Mouse (Mus musculus): Measurements from ENCODE around the gene Setd1b. TPM values are rescaled to one million over a fixed set of nuclear protein-coding genes. Genes with fewer than 3 reads are reported as not detected.
"Not testable (repeated sequence)": the region's sequence is repeated elsewhere in the genome, so short reads cannot be mapped to it uniquely, and the experiment has no call there.

Setd1b gene
- total and polyA plus RNA-seq, 3 experiments, result 3.0 to 23.5 TPM; not detected in 1

- TF ChIP-seq POLR2AphosphoS2 (IDR thresholded peaks at IDR 0.05; ENCODE audit: low read length) (no peak), ZKSCAN1 (IDR thresholded peaks at IDR 0.05; ENCODE audit: low read depth, low read length) (no peak), TAL1 (IDR thresholded peaks at IDR 0.05; ENCODE audit: low read length) (no peak), TCF12 (IDR thresholded peaks at IDR 0.05; ENCODE audit: low read depth, low read length) (no peak), BHLHE40 (IDR thresholded peaks at IDR 0.05; ENCODE audit: borderline replicate concordance, low read depth, low read length) (no peak), MAZ (IDR thresholded peaks at IDR 0.05; ENCODE audit: low read depth, low read length) (no peak), MEF2A (IDR thresholded peaks at IDR 0.05; ENCODE audit: extremely low read depth, insufficient replicate concordance, low read depth, low read length, poor library complexity, severe bottlenecking) (no peak), SIN3A (IDR thresholded peaks at IDR 0.05; ENCODE audit: low read length) (no peak), CHD2 (IDR thresholded peaks at IDR 0.05; ENCODE audit: low read length) (no peak), NELFE (IDR thresholded peaks at IDR 0.05; ENCODE audit: low read depth, low read length) (no peak), E2F4 (IDR thresholded peaks at IDR 0.05; ENCODE audit: borderline replicate concordance, low read depth, low read length) (no peak), ELF1 (IDR thresholded peaks at IDR 0.05; ENCODE audit: low read depth, low read length) (no peak), CHD1 (IDR thresholded peaks at IDR 0.05; ENCODE audit: low read depth, low read length) (no peak), UBTF (IDR thresholded peaks at IDR 0.05; ENCODE audit: borderline replicate concordance, insufficient read depth, low read depth, low read length) (no peak), ETS1 (IDR thresholded peaks at IDR 0.05; ENCODE audit: low read depth, low read length) (no peak), MYB (IDR thresholded peaks at IDR 0.05; ENCODE audit: low read depth, low read length) (no peak), KAT2A (conservative IDR thresholded peaks at IDR 0.05; ENCODE audit: low read depth, low read length) (no peak)
- Histone ChIP-seq H3K4me1 (ENCODE audit: control insufficient read depth in 1 of 2, insufficient read depth in 2 of 2, low read length in 2 of 2) (peaks cover 20 to 38% of the 10 kb centered on the region in 2 experiments), H3K27ac (ENCODE audit: control insufficient read depth, low read depth, low read length) (no peak overlapping the region), H3K4me3 (ENCODE audit: control insufficient read depth in 1 of 2, insufficient read depth in 1 of 2, low read depth in 2 of 2, low read length in 2 of 2) (no peak overlapping the region), H3K9me3 (replicated peaks; ENCODE audit: insufficient read depth, low read length) (no peaks in the 10 kb centered on the region), H3K9ac (ENCODE audit: control insufficient read depth, low read depth, low read length, poor library complexity, severe bottlenecking) (no peak overlapping the region), H3K79me2 (ENCODE audit: control insufficient read depth, insufficient read depth, low read length, poor library complexity) (no peaks in the 10 kb centered on the region; the same call in 1 of the 2 replicates), H3K27me3 (ENCODE audit: control insufficient read depth in 1 of 2, insufficient read depth in 2 of 2, low read length in 2 of 2) (no peaks in the 10 kb centered on the region), H3K36me3 (ENCODE audit: control insufficient read depth in 1 of 2, insufficient read depth in 2 of 2, low read length in 2 of 2) (peaks cover 0 to 28% of the 10 kb centered on the region in 2 experiments; a peak in 2 of 4 replicates)
- DNase-seq (ENCODE audit: low read depth, low spot score), result no peak
Measured at GRCm38 (mm10) chr5:123198523-123198922, 56.5 kb downstream of the Setd1b start.

GRCm38 (mm10) chr5:123200816-123201522 is 59.0 kb downstream of the Setd1b start:
- H3K27ac ChIP-seq (ENCODE audit: control insufficient read depth, low read depth, low read length), result peak overlapping the region; percentile 96
- H3K9me3 ChIP-seq (replicated peaks; ENCODE audit: insufficient read depth, low read length); H3K79me2 ChIP-seq (ENCODE audit: control insufficient read depth, insufficient read depth, low read length, poor library complexity); H3K27me3 ChIP-seq (ENCODE audit: control insufficient read depth in 1 of 2, insufficient read depth in 2 of 2, low read length in 2 of 2): not testable (repeated sequence)
- peak overlapping the region; percentile 32 for H3K9ac ChIP-seq (ENCODE audit: control insufficient read depth, low read depth, low read length, poor library complexity, severe bottlenecking)
- peaks cover 0 to 17% of the 10 kb centered on the region in 2 experiments; a peak in 2 of 4 replicates for H3K36me3 ChIP-seq (ENCODE audit: control insufficient read depth in 1 of 2, insufficient read depth in 2 of 2, low read length in 2 of 2)
- TF ChIP-seq ETS1 (IDR thresholded peaks at IDR 0.05; ENCODE audit: low read depth, low read length) (peak; percentile 49; the same call in 1 of the 2 replicates), EP300 (IDR thresholded peaks at IDR 0.05; ENCODE audit: low read depth in 1 of 2, low read length in 2 of 2) (peak in 1 of 2 experiments; percentile 68; a peak in 3 of 4 replicates), SIN3A (IDR thresholded peaks at IDR 0.05; ENCODE audit: low read length) (peak; percentile 64), TBP (IDR thresholded peaks at IDR 0.05; ENCODE audit: low read depth, low read length) (0 out of 2 replicates have a peak, but pooled peaks have one; percentile 53), GATA1 (IDR thresholded peaks at IDR 0.05; ENCODE audit: low read depth, low read length) (peak; percentile 45; the same call in 1 of the 2 replicates), ZNF384 (IDR thresholded peaks at IDR 0.05; ENCODE audit: low read depth, low read length) (peak; percentile 84), TAL1 (IDR thresholded peaks at IDR 0.05; ENCODE audit: low read length) (peak; percentile 14; the same call in 1 of the 2 replicates), TCF12 (IDR thresholded peaks at IDR 0.05; ENCODE audit: low read depth, low read length) (peak; percentile 60), RCOR1 (IDR thresholded peaks at IDR 0.05; ENCODE audit: low read depth, low read length) (peak; percentile 24; the same call in 1 of the 2 replicates)
- H3K4me1 ChIP-seq (ENCODE audit: control insufficient read depth in 1 of 2, insufficient read depth in 2 of 2, low read length in 2 of 2), result peaks cover 12 to 22% of the 10 kb centered on the region in 2 experiments; a peak in 3 of 4 replicates
- peak; percentile 63 for DNase-seq (ENCODE audit: low read depth, low spot score)
- H3K4me3 ChIP-seq (ENCODE audit: control insufficient read depth in 1 of 2, insufficient read depth in 1 of 2, low read depth in 2 of 2, low read length in 2 of 2), result peak overlapping the region; percentile 0 to 35; a peak in 2 of 4 replicates

Measured in MEL (cell line).